Mouse (Mus musculus) cerebral cortex, adult 2 months (tissue): ENCODE data around the gene B3gnt6.

ENCODE experiments used
- WGBS: fragments of 180-500 bp; shearing (Covaris S2); methylation state at CpG from one replicate; pipeline ENCODE4 v1.1.7; 2018; 5-methylcytosine and 5-hydroxymethylcytosine counted together

The B3gnt6 gene

DNA sequence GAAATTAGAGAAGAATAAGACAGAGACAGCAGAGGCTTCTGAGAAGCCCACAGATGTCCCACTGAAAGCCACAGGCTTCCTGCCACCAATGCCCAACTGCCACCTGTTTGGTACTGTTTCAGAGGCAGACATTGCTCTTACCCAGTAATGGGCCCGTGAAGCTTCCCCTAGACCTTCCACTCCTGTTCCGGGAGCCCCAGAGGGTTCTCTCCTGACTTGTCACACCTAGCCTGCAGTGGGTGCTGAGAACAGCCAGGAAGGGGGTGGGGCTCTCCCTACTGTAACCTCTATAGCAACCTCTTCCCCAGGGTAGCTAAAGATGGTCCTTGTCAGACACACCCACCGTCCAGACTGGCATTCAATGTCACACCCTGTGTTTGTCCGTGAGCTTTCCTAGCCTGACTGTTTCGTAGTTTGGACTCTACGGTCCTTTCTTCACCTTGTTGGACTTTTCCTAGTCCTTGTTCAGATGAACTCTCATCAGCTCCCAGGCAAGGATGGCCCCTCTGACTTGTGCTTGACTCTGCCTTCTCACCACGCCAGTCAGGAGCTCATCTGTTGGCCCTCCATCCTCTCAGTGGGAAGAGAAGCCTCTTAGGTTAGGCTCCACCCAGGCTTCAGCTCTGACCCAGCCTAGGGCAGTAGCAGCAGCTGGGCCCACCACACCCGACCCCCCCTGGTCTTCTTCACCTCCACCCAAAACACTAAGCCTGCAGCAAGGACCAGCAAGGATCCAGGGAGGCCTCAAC, 22.8 kb downstream of the B3gnt6 start:
- 79% methylated on average over 8 of the region's 8 CpGs for WGBS

GRCm38 (mm10) chr7:98174883-98175755, 24.2 kb downstream of the B3gnt6 start:
- WGBS: 93% methylated on average over 4 of the region's 4 CpGs

GRCm38 (mm10) chr7:98173408-98173807, 25.9 kb downstream of the B3gnt6 start:
- WGBS: 62% methylated on average over 4 of the region's 4 CpGs

GRCm38 (mm10) chr7:98172661-98173060, 26.6 kb downstream of the B3gnt6 start:
- 91% methylated on average over 8 of the region's 8 CpGs for WGBS

GRCm38 (mm10) chr7:98171141-98172073, 27.9 kb downstream of the B3gnt6 start:
- 57% methylated on average over 6 of the region's 6 CpGs for WGBS

DNA sequence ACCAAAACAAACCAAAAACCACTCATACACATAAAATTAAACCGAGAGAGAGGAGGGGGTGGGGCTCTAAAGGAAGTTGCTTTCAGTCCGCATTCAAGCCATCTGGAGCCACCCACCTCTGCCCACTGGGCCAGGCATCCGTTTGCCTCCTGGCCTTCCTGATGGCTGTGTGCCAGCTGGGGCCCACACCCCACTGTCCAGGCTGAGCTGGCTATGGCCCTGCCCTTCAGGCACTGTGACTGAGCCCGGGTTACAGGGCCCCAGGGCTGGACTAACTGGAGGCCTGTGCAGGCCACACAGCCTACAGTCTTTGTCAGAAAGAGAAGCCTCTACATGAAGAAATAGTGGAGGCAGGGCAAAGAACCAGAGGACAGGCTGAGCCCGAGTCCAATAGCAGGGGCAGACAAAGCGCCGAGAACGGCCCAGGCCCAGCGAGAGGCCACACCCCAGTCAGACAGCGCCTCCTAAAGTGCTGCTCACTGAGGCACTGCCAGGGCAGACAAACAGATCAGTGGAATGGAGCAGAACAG, 34.2 kb downstream of the B3gnt6 start:
- 53% methylated on average over 10 of the region's 10 CpGs for WGBS

GRCm38 (mm10) chr7:98164382-98164998, 34.8 kb downstream of the B3gnt6 start:
- WGBS: 65% methylated on average over 9 of the region's 9 CpGs

DNA sequence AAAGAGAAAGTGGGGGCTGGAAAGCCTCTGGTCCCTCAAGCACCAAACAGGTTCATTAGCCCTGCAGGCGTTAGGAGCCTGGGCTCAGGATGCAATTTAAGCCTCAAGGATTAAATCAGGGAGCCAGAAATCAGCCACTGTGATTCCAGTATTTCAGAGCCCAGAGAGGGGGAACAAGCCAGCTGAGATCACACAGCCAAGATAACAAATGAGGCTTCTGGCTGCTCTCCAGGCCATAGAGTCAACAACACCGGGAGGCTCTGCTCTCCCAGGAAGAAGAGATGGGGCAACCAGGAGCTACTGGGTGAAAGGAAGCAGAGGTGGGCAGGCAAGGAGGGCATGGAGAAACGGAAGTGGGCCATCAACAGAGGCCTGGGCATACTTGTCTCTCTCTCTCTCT, 35.6 kb downstream of the B3gnt6 start:
- WGBS: 69% methylated on average over 3 of the region's 3 CpGs

GRCm38 (mm10) chr7:98162239-98162638, 37.0 kb downstream of the B3gnt6 start:
- 89% methylated on average over 6 of the region's 6 CpGs for WGBS

- 60% methylated on average over 8 of the region's 8 CpGs for WGBS
These were observed 39.1 kb downstream of the B3gnt6 start for GRCm38 (mm10) chr7:98160041-98160740.

DNA sequence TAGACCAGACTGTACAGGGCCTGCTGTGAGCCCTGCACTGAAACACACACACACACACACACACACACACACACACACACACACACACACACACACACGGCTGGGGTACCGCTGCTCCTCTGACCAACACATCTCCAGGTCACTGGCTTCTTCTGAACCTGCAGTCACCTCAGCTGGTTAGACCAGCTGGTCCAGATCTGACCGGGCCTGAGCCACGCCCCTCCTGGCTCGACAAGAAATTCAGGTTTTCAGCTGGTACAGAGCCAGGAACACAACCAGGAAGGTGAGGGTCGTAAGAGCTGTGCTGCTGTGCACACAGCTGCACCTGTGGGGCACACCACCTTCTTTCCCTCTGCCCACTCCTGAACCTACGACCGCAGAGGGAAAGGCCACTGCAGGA, 40.8 kb downstream of the B3gnt6 start:
- 78% methylated on average over 8 of the region's 8 CpGs for WGBS

- WGBS: 49% methylated on average over 5 of the region's 5 CpGs
These were observed 41.5 kb downstream of the B3gnt6 start for GRCm38 (mm10) chr7:98157636-98158332.

DNA sequence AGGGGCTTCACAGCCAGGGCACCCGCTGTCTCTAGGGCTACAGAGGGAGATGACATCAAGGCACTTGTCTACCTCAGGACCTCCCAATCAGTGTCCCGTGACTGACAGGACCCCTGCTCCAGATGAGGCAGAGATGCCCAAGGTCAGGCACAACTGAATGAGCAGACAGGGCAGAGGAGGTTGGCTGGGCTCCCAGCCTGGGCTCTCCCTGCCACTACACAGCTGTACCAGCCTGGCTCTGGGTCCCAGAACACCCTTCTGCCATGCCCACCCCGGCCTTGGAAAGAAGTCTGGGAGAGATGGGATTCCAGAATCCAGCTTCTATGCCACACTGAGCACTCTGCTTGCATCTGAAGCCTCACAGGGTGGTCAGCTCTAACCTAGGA, 43.0 kb downstream of the B3gnt6 start:
- WGBS: 52% methylated on average over 3 of the region's 3 CpGs

DNA sequence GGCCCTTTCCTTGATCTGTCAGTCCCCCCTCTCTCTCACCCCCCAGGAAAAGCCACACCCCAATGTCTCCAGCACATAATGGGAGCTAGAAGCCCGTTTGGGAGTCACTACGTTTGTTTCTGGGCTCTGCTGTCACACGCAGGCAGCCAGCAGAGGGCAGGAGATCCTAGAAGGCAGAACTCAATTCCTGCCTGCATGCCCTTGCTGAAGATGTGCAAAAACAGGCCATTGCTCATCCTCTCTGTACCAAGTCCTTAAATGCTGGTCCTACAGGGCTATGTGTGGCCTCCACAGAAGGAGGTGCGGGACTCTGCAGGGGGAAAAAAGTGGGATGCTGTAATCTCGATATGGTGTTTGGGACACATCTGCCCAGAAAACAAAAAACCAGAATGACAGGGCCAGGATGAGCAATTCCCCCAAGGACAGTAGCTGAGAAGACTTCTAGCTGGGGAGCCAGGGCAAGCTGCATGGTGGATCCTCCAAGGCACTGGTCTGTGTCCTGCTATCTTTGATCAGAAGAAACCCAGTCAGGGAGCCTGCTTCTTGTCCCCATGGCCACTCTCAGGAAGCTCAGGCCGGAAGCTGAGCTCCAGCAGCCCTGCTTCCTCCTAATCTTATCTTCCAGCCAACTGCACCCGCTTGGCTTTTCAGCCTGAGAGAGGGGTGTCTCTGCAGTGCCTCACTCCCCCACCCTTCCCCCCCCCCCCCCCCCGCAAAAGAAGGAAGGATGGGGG, 43.6 kb downstream of the B3gnt6 start:
- WGBS: 20% methylated on average over 8 of the region's 8 CpGs

DNA sequence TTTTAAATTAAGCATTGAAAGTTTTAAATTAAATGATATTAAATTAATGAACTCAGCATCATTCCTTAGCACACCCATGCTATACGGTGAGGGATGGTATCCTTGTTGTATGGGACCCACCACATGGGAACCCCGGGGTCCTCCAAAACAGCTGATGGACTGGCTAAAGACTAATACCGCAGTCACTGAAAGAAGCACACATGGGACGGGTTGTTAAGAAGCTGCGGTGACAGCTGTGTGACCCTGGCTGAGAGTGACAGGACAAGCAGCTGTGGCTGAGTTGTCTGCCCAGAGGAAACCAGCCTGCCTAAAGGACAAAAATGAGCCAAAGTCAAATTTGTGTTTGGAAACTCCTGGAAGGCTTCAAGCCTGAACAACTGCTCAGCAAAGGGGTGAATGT, 45.4 kb downstream of the B3gnt6 start:
- 82% methylated on average over 5 of the region's 5 CpGs for WGBS

DNA sequence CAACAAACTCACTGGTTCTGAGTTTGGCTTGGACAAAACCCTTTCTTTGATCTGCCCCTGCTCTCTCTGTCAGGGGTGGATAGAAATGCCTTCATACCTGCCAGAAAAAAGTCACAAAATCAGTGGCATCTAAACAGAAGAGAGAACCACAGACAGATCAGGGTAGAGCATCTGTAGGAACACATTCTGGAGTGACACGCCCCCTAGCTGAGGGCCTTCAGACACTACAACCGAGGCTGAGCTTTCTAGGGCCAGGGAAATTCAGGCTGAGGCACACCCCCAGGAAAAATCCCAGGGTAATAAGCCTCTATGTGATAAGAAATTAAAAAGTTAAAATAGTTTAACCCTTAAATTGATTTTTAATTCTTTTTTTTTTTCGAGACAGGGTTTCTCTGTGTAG, 45.9 kb downstream of the B3gnt6 start:
- 61% methylated on average over 3 of the region's 3 CpGs for WGBS

GRCm38 (mm10) chr7:98152400-98152799, 46.9 kb downstream of the B3gnt6 start:
- 71% methylated on average over 8 of the region's 8 CpGs for WGBS

GRCm38 (mm10) chr7:98150525-98150924, 48.8 kb downstream of the B3gnt6 start:
- 68% methylated on average over 5 of the region's 5 CpGs for WGBS

DNA sequence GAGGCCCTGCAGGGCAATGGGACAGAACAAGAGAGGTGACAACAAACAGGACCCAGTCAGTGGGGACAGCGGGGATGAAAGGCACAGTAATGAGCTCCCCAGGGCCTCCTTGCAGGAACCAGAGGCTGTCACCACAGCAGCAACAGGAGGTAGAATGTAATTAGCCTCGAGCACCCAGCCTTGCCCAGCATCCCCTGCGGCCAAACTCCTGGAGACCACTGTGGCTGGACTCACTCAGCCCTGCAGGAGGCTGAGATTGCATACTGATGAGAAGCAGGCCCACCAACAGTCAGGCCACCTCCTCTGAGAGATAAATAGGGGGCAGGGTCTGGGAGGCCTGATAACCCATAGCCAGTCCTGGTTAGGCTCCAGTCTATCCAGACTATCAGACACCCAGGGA, 49.5 kb downstream of the B3gnt6 start:
- WGBS: 69% methylated on average over 3 of the region's 3 CpGs
